Mouse (Mus musculus) skeletal muscle tissue, postnatal 0 days (tissue): ENCODE measurements around the gene Enthd1. TPM values are rescaled to one million over a fixed set of nuclear protein-coding genes. Genes with fewer than 3 reads are reported as not detected.

Experiments
- polyA plus RNA-seq: library from polyadenylated mRNA; unstranded; fragments of >200 nt; fragmentation: Nextera tagmentation; extraction: Ambion mirVana; gene quantifications from 2 replicates; pipeline ENCODE4 v1.2.1, GENCODE M21; 2015

Enthd1 gene
- polyA plus RNA-seq: not detected in 2 replicates

DNA sequence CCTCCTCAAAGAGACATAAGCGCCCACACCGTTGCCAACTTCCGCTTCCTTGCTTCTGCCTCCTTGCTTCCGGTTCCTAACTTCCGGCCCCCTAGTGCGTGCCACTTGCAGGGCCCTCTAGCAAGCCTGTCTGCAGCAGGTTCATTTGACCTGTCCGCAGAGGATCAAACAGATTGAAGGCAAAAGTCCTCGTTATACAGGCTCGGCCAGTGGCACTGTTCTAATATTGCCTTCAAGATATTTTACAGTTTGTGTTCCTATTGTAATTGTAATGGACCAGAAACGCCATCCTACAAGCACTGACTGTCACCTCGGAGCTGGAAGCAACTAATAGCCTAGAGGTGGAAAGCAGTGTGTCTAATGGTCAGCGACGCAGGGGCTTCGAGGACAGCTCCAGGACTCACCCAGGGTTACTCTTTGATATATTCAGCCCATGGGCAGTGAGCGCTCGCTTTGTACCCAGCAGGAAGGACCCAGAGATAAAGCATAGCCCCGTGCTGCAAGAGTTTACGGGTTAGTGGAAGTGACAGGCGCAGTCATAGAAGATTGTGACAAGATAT, at the start of gene Enthd1:
Gene Enthd1, minus strand, starts transcription at position 51 of the 560 bp plus-strand sequence.

GRCm38 (mm10) chr15:80572291-80572690, 7.3 kb upstream of the Enthd1 start, which contains the start of gene Grap2:
Gene Grap2 (plus strand): TSS chr15:80572594.

Other genes with a start within 250 kb of the Enthd1 start
- gene Grap2, start 7.4 kb upstream of the Enthd1 start, polyA plus RNA-seq: 0.29 and 0.30 TPM in 2 replicates
- gene Fam83f, start 106.7 kb upstream of the Enthd1 start, polyA plus RNA-seq: 0.08 and 0.87 TPM in 2 replicates
- 13.2 and 15.2 TPM in 2 replicates for gene Tnrc6b, start 146.2 kb upstream of the Enthd1 start, polyA plus RNA-seq